Mouse (Mus musculus) CD4-positive naive resting alpha-beta T cell, adult 57 days (primary cell): ENCODE measurements around the gene Gm17651. TPM values are rescaled to one million over a fixed set of nuclear protein-coding genes. Genes with fewer than 3 reads are reported as not detected.

Source experiments
- total RNA-seq: library from RNA; stranded (reverse); gene quantifications from one replicate; pipeline ENCODE4 v1.2.4, GENCODE M21; 2023

Gm17651 gene
- not detected for total RNA-seq

GRCm38 (mm10) chr3:97674644-97675110, at the start of gene Gm17651:
Gene Gm17651, minus strand, starts transcription at chr3:97674694.

GRCm38 (mm10) chr3:97657655-97658411, 16.7 kb downstream of the Gm17651 start, which contains the start of gene Prkab2:
Gene Prkab2, plus strand, starts transcription at chr3:97658193.

GRCm38 (mm10) chr3:97628391-97629001, 46.0 kb downstream of the Gm17651 start, which contains the start of gene Fmo5:
Gene Fmo5, plus strand, starts transcription at chr3:97628804.

Other genes starting within 250 kb of the Gm17651 start
- 36.2 TPM for gene Chd1l, start 64.5 kb downstream of the Gm17651 start, total RNA-seq
- 15.7 TPM for gene Fmo5, start 45.9 kb downstream of the Gm17651 start, total RNA-seq
- gene Prkab2, start 16.5 kb downstream of the Gm17651 start, total RNA-seq, result 7.5 TPM
- gene Pde4dip, start 214.0 kb upstream of the Gm17651 start, total RNA-seq, result 22.3 TPM
- gene Sec22b, start 226.5 kb upstream of the Gm17651 start, total RNA-seq, result 62.4 TPM